28 mouse cellular contexts compared by ENCODE assay signal in genomic region chr16:23177856-23178255, GRCm38 (mm10). TPM values are rescaled to one million over a fixed set of nuclear protein-coding genes. Genes with fewer than 3 reads are reported as not detected.
"Had no signal": no experiment of that assay in that cellular context is flagged by ENCODE, and none has a peak within 500 bp of the region (broad histone marks: within the 10 kb centered on the region; RNA-seq: fewer than 3 reads in every experiment).

No protein-coding gene starts in this region.

- H3K4me3 ChIP-seq: heart, adult 2 months; heart, embryonic 13.5 days; heart, embryonic 15.5 days; hindbrain, embryonic 13.5 days; hindbrain, embryonic 15.5 days; intestine, embryonic 15.5 days; layer of hippocampus, adult 2 months; left cerebral cortex, adult 2 months; limb, embryonic 10.5 days; limb, embryonic 12.5 days; liver, embryonic 13.5 days had no signal

- H3K27me3 ChIP-seq: heart, embryonic 13.5 days; heart, embryonic 15.5 days; hindbrain, embryonic 13.5 days; hindbrain, embryonic 15.5 days; intestine, embryonic 15.5 days; limb, embryonic 12.5 days; liver, embryonic 13.5 days had no signal

- H3K27ac ChIP-seq: heart, adult 2 months; heart, embryonic 13.5 days; heart, embryonic 15.5 days; hindbrain, embryonic 13.5 days; hindbrain, embryonic 15.5 days; hindbrain, postnatal 0 days; intestine, embryonic 15.5 days; layer of hippocampus, adult 2 months; left cerebral cortex, adult 2 months; limb, embryonic 10.5 days; limb, embryonic 12.5 days; liver, embryonic 13.5 days had no signal

- DNase-seq: gastrocnemius, postnatal 14 days; gastrocnemius, postnatal 36 days; heart, adult 11 months; heart, adult 2 months; heart, postnatal 14 days; heart, postnatal 36 days; kidney, adult 18-20 months; kidney, adult 8-10 months; kidney, postnatal 10 days; kidney, postnatal 25 days; kidney, postnatal 4 days; liver; liver, embryonic 13.5 days had no signal

- ATAC-seq: hindbrain, postnatal 0 days; inflammation-experienced regulatory T-cells, adult 6 months; intestine, embryonic 15.5 days; intestine, postnatal 0 days had no signal

- H3K4me1 ChIP-seq: heart, embryonic 15.5 days; hindbrain, embryonic 13.5 days; hindbrain, embryonic 15.5 days; intestine, embryonic 15.5 days; limb, embryonic 10.5 days; limb, embryonic 12.5 days had no signal

RNA-seq across cellular contexts. Expression of gene Adipoq, which starts 31.5 kb away (rescaled TPM):
- polyA plus RNA-seq: heart, embryonic 15.5 days; hindbrain, embryonic 11.5 days; hindbrain, embryonic 13.5 days; hindbrain, embryonic 15.5 days; hindbrain, postnatal 0 days; intestine, embryonic 15.5 days; intestine, postnatal 0 days; kidney, embryonic 14.5 days; limb, embryonic 10.5 days; limb, embryonic 12.5 days; liver, embryonic 11.5 days; liver, embryonic 13.5 days had no signal
